Mouse (Mus musculus): ENCODE measurements around the gene Psmg4.

Gene Psmg4

DNA sequence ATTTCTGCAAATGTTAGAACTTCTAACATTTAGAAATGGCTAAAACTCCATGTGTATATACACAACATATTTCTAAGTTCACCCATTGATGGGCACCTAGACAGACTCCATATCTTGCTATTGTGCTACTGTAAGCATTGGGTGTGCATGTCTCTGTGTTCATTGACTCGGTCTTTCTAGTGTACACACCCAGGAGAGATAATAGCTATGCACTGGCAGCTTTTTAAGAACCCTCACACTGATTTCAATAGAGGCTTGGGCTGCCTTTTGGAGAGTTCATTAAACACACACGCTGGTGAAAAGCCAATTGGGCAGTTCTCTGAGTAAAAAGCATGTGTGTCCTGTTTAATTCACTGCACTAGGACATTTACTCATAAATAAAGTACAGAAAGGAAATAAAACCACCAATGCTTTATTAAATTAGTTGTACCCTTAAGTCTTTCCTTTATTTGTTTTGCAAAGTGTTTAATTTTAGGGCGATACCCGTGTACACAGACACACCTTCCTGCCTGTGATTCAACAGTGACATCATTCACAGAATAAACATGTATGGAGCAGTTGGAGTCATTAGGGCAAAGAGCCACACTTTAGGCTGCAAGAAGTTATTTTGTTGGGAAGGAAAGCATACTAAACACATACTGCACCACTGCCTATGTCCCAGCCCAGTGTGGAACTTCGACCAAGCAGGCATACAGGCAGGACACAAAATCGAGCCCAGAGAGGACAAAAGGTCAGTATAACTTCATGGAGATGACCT lies 45.1 kb downstream of the Psmg4 start:
- no peak for DNase-seq

DNA sequence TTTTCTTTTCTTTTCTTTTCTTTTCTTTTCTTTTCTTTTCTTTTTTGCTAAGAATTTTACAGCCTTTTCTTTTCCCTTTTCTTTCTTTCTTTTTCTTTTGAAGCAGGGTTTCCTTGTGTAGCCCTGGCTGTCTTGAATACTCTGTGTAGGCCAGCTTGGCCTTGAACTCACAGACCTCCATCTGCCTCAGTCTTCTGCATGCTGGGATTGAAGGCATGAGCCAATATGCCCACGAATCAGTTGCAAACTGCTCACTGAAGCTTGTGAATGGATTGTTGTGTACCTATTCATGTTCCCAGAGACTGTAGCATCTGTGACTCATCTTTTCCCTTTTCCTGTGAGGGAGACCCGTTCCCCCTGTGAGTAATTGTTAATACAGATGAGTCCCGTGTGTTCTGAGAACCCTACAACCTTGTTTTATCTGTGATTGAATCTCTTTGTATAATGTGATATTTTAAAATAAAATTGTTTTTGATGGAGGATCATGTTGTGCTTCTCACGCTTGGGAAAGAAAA lies 48.6 kb downstream of the Psmg4 start:
- no peak for DNase-seq

DNA sequence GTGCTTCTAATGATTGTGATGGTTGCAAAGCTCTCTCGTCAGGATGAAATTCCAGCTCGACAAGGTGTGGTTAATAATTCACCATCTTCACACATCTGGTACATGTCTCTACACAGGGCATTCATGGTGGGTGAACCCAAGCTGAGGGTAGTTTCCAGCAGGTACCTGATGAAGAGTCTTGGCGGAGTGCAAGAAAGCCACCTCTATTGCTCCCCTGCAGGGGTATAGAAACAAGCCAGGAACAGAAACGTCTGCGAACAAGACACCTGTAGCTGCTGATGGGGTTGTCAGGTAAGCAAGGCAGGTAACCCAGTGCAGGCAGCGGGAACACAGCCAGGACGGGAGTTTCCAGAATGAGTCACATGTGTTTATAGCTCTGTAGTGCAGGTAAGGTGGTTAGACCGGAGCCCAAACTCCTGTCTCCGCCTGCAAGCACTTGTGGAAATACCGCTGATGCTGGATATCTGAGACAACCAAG lies 50.0 kb downstream of the Psmg4 start:
- peak; percentile 72 for DNase-seq

DNA sequence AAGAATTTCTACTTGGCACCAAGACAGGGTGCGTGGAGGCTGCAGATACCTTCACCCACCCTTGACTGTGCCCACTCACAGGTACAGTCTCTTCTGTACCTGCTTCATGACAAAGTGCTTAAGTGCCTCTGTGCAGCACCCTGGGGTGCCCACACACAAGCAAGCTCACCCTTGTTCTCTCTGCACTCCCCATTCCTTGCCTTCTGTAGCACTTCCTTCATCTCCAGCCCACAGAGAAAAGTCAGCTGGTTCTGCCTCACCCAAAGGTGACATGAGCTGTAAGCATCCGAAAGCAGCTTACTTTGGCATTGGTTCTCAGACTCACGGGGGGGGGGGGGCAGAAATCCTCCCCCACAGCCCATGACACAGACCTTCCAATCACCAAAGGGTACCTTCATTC lies 52.1 kb downstream of the Psmg4 start:
- DNase-seq: no peak

DNA sequence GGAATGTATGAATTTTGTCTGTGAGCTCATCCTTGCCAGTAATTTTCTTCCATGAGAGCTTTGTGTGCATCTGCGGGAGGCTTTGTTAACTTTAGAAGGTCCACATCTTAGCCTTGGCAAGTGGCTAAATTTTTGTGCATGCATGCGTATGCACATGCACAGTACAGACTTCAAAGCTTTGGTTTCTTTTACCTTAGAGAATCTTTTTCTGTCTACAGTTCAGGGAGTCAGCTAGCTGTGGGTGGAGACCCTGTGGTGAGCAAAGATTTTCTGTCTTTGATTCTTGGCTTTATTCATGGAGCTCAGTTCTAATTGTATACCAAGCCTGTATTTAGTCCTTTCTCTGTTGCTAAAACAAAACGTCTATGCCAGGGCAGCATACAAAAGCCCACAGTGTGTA lies 56.0 kb downstream of the Psmg4 start:
- no peak for DNase-seq

DNA sequence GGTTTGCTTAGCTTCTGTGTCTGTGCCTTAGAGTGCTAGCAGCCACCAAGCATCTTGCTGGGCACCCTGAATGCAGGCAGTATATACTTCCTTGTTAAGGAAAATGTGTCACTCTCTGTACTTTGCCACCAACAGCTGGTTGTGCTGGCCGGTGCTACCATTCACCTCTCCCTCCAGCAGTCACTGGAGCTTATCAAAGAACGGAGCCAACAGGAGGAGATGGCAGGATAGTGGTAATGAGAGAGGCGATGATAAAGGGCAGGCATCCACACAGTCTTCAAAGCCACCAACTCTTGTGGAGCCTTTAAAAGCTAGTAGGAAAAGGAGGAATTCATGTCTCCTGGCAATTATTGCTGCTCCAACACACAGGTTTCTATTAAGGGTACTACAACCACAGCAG lies 57.0 kb downstream of the Psmg4 start:
- no peak for DNase-seq

DNA sequence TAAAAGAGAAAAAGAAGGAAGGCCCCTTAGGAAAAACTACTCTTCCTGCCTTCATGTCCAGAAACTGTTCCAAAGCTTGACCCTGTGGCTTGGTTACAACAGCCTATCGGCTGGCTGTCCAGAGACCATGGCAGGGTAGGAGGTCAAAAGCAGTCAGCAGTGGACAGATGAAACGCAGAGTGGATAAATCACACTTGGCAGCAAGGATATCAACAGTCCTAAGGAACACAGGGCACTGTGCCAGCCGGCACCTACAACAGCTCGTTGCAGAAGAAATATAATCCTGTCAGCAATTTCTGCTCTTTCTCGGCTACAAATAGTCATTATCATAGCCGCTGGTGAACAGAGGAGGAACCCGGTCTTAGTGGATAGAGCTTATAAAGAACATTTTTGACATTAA lies 60.2 kb downstream of the Psmg4 start:
- DNase-seq: peak; percentile 84

DNA sequence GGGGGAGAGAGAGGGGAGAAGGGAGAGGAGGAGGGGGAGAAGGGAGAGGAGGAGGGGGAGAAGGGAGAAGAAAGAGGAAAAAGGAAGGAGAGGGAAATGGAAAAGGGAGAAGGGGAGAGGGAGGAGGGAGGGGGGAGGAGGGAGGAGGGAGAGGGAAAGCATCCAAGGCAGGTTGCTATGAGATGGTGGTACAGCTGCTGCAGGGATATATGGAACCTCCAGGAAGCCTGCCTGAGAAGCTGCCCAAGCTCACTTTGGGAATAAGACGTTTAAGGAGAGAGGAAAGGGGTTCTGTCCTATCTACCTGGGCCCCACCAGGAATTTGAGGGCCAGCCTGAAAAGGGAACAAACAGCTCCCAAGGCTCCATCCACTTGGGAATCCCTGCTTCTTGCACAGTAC lies 64.2 kb downstream of the Psmg4 start:
- DNase-seq: no peak

Data from kidney, adult 9 months (tissue).